Mouse (Mus musculus) midbrain, postnatal 0 days (tissue): ENCODE data around the gene Gm28047. TPM values are rescaled to one million over a fixed set of nuclear protein-coding genes. Genes with fewer than 3 reads are reported as not detected.

Experiments used
- ATAC-seq: fragments of 200-750 bp; cut with Nextera tagmentation; 2 replicates; pipeline ENCODE4 v1.8.0; 2017; ENCODE audit warnings: moderate number of reproducible peaks, mild to moderate bottlenecking, moderate TSS enrichment, moderate library complexity; ENCODE audit not compliant: low FRiP score
- DNase-seq: peaks from one replicate; pipeline ENCODE4 v3.0.0-alpha.2; 2015; ENCODE audit warnings: low spot score
- H3K27ac ChIP-seq: fragments of 300-500 bp; sonication (generic); 2 replicates; pipeline ENCODE4 v1.5.1; 2014; ENCODE audit warnings: low read depth, mild to moderate bottlenecking, low read length, mixed read lengths
- H3K27me3 ChIP-seq: fragments of 300-500 bp; sonication (generic); 2 replicates; pipeline ENCODE4 v1.6.1; 2014; ENCODE audit warnings: low read length, control low read depth, mixed read lengths; ENCODE audit not compliant: insufficient read depth
- H3K36me3 ChIP-seq: fragments of 300-500 bp; sonication (generic); 2 replicates; pipeline ENCODE4 v1.6.1; 2014; ENCODE audit warnings: low read length, control low read depth, mixed read lengths; ENCODE audit not compliant: insufficient read depth
- H3K4me1 ChIP-seq: fragments of 300-500 bp; sonication (generic); 2 replicates; pipeline ENCODE4 v1.6.1; 2014; ENCODE audit warnings: mild to moderate bottlenecking, control low read depth, antibody characterized with exemption, low read length, mixed read lengths; ENCODE audit not compliant: insufficient read depth
- H3K4me2 ChIP-seq: fragments of 300-500 bp; sonication (generic); 2 replicates; pipeline ENCODE4 v1.6.1; 2014; ENCODE audit warnings: low read depth, mild to moderate bottlenecking, low read length, mixed read lengths; ENCODE audit not compliant: poor library complexity, severe bottlenecking
- H3K4me3 ChIP-seq: fragments of 300-500 bp; sonication (generic); 2 replicates; pipeline ENCODE4 v1.5.1; 2014; ENCODE audit warnings: low read depth, mild to moderate bottlenecking, low read length, moderate library complexity
- H3K9ac ChIP-seq: fragments of 300-500 bp; sonication (generic); replicated peaks from 2 replicates; pipeline ENCODE4 v1.6.1; 2014; ENCODE audit warnings: mild to moderate bottlenecking, low read length, moderate library complexity, mixed read lengths; ENCODE audit not compliant: poor library complexity, severe bottlenecking
- H3K9me3 ChIP-seq: fragments of 300-500 bp; sonication (generic); 2 replicates; pipeline ENCODE4 v1.6.1; 2016; ENCODE audit warnings: low read length, control low read depth
- CTCF ChIP-seq: IDR thresholded peaks from 2 replicates; pipeline ENCODE4 v1.5.1; 2016; ENCODE audit warnings: antibody characterized with exemption, mild to moderate bottlenecking
- WGBS: fragments of 180-500 bp; shearing (Covaris S2); extraction: QIAGEN DNeasy Blood & Tissue Kit; methylation state at CpG from one replicate; pipeline ENCODE4 v1.1.7; 2014; 5-methylcytosine and 5-hydroxymethylcytosine counted together
- polyA plus RNA-seq: library from polyadenylated mRNA; unstranded; fragments of >200 nt; fragmentation: Nextera tagmentation; extraction: Ambion mirVana; gene quantifications from 2 replicates; pipeline ENCODE4 v1.2.1, GENCODE M21; 2015
- total RNA-seq: library from RNA; depleted of rRNA; stranded (reverse); fragments of >200 nt; gene quantifications from 2 replicates; pipeline ENCODE4 v1.2.3, GENCODE M21; 2014

The Gm28047 gene
- total and polyA plus RNA-seq, 2 experiments from 2014 or later: not detected

DNA sequence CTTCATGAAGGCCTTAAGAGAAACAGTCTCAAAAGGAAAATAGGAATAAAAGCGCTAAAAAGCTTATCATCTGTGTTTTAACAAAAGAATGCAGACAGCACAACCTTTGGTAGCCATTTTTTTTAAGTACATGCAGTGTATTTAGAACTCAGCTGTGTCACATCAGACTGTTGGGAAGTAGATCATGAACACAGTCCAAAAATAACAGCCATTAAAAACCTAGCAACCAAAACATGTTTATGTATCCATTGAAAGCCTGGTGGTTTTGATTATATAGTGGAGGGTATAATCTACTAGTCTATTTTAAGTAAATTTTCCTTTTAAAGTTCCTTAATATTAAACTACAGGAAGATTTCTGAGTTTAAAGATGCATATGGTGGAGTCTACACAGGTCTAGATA is 34.3 kb downstream of the Gm28047 start:
- 92% methylated on average over 1 of the region's 1 CpGs for WGBS
- no peaks in the 10 kb centered on the region for H3K27me3 ChIP-seq
- ATAC-seq: no peak
- H3K9ac ChIP-seq: no peak overlapping the region
- no peaks in the 10 kb centered on the region for H3K9me3 ChIP-seq
- no peak overlapping the region for H3K27ac ChIP-seq
- DNase-seq: no peak
- TF ChIP-seq CTCF: no peak
- peaks cover under 1% of the 10 kb centered on the region; the same call in 1 of the 2 replicates for H3K4me1 ChIP-seq
- no peaks in the 10 kb centered on the region for H3K36me3 ChIP-seq
- no peak overlapping the region for H3K4me3 ChIP-seq
- no peak overlapping the region for H3K4me2 ChIP-seq

DNA sequence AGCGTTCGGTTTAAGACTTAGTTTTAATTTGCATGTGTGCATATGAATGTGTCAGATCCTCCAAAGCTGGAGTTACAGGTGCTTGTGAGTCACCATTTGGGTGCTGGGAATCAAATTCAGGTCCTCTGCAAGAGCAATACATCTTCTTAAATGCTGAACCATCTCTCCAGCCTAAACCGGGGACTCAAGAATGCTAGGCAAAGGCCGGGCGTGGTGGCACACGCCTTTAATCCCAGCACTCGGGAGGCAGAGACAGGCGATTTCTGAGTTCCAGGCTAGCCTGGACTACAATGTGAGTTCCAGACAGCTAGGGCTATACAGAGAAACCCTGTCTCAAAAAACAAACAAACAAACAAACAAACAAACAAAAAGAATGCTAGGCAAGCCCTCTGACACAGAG is 35.0 kb downstream of the Gm28047 start:
- Histone ChIP-seq H3K4me3 (no peak overlapping the region), H3K36me3 (no peaks in the 10 kb centered on the region), H3K9ac (no peak overlapping the region), H3K27me3 (no peaks in the 10 kb centered on the region), H3K9me3 (no peaks in the 10 kb centered on the region), H3K4me2 (no peak overlapping the region), H3K4me1 (peaks cover 5% of the 10 kb centered on the region), H3K27ac (no peak overlapping the region)
- DNase-seq: no peak
- over 99% methylated on average over 8 of the region's 8 CpGs for WGBS
- ATAC-seq: no peak
- no peak for TF ChIP-seq CTCF

DNA sequence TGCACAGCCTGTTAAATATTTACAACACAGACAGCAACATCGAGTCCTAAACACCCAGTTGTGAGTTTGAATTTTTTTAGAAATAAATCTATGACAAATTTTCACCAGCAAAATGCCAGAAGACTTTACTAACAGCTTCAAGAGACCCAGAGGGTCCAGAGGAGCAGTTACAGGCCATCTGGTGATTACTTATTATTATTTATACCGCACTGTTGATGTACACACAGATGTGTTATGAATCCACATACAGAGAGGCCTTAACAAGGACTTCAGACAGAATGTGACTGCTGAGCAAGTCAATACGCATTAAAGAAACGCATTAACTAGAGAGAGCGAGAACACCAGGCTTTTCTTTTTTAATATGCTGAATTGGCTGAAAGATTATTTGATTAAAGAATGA is 39.4 kb downstream of the Gm28047 start:
- H3K9ac ChIP-seq: 0 out of 2 replicates have a peak overlapping the region, but pooled peaks have one; percentile 24
- no peaks in the 10 kb centered on the region for H3K9me3 ChIP-seq
- no peak overlapping the region for H3K4me2 ChIP-seq
- DNase-seq: no peak
- H3K27me3 ChIP-seq: no peaks in the 10 kb centered on the region
- no peak overlapping the region for H3K4me3 ChIP-seq
- ATAC-seq: no peak
- peaks cover 10% of the 10 kb centered on the region for H3K4me1 ChIP-seq
- no peaks in the 10 kb centered on the region for H3K36me3 ChIP-seq
- no peak for TF ChIP-seq CTCF
- 43% methylated on average over 5 of the region's 5 CpGs for WGBS
- peak overlapping the region; percentile 43 for H3K27ac ChIP-seq

DNA sequence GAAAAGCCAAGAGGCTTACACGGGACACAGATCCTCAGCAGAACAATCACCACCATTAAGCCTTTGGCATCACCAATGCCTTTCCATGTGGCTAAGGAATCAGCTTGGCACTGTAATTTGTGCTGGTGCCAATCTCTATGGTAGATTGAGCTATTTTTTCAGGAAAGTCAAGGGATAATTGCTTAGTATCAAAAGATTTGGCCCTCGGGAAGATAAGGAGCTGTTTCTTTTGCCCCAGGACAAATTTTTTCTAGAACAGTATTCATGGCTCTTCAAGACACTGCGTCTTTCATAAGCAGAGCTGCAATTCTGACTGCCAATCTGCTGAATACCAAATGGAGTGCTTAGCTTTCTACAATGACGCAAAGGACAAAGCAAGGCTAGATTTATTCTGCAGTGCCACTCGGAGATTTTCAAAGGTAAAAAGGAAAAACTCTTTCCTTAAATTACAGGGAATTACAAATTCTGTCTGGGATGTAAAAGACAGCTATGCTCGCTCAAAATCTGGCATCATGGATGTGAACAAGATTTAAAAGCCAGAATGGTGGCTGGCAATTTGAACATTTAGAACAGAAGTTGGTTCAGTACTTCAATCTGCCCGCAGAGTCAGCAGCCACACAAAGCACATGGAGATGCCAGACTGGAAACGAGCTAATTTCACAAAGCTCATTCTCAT is 41.0 kb downstream of the Gm28047 start:
- H3K4me2 ChIP-seq: 0 out of 2 replicates have a peak overlapping the region, but pooled peaks have one; percentile 1
- H3K27ac ChIP-seq: peak overlapping the region; percentile 84
- peaks cover 10% of the 10 kb centered on the region for H3K4me1 ChIP-seq
- H3K9me3 ChIP-seq: no peaks in the 10 kb centered on the region
- H3K4me3 ChIP-seq: no peak overlapping the region
- DNase-seq (peak; percentile 80), ATAC-seq (peak; percentile 70; the same call in 1 of the 2 replicates)
- WGBS: 21% methylated on average over 8 of the region's 8 CpGs
- no peaks in the 10 kb centered on the region for H3K27me3 ChIP-seq
- H3K36me3 ChIP-seq: no peaks in the 10 kb centered on the region
- H3K9ac ChIP-seq: no peak overlapping the region
- TF ChIP-seq CTCF: no peak

DNA sequence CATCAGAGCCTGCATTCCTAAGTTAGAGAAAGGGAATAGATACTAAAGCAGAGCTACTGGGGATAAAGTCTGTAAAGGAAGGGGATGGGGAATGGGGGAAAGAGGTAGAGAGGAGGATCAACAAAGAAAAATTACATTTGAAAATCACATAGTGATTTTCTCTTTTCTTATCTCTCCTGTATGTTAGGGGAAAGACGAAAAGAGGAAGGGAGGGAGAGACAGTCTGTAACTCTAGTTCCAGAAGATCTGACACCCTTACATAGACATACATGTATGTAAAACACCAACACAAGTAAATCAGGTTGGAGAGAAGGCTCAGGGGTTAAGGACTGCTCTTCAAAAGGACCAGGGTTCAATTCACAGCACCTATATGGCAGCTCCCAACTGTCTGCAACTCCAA is 43.7 kb downstream of the Gm28047 start:
- 80% methylated on average over 1 of the region's 1 CpGs for WGBS
- no peak for TF ChIP-seq CTCF
- H3K4me2 ChIP-seq: no peak overlapping the region

DNA sequence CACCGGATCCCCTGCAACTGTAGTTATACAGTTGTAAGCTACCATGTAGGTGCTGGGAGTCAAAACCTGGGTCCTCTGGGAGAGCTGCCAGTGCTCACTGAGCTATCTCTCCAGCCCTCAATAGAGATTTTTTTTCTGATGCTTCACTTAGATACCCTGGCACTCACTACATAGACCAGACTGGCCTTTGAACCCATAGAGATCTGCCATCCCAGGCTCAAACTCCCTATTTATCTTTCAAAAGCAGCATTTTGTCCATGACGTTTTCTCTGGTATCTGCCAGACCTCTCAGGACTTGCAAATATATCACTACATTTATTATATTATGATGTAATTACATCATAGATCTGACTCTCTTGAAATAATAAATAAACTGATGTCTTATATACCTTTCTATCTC is 46.5 kb downstream of the Gm28047 start:
- no peaks in the 10 kb centered on the region for H3K4me1 ChIP-seq
- ATAC-seq (no peak), DNase-seq (no peak)
- TF ChIP-seq CTCF: no peak
- H3K4me2 ChIP-seq: no peak overlapping the region
- H3K4me3 ChIP-seq: no peak overlapping the region
- H3K9me3 ChIP-seq: no peaks in the 10 kb centered on the region
- H3K27ac ChIP-seq: no peak overlapping the region
- WGBS: 99% methylated on average over 2 of the region's 2 CpGs
- no peaks in the 10 kb centered on the region for H3K27me3 ChIP-seq
- no peak overlapping the region for H3K9ac ChIP-seq
- H3K36me3 ChIP-seq: no peaks in the 10 kb centered on the region

More for the DNA sequence above, 43.7 kb downstream of the Gm28047 start:
- no peak overlapping the region for H3K27ac ChIP-seq
- no peak for ATAC-seq
- H3K27me3 ChIP-seq: no peaks in the 10 kb centered on the region
- no peak overlapping the region for H3K4me3 ChIP-seq
- H3K9ac ChIP-seq: no peak overlapping the region
- DNase-seq: no peak
- H3K4me1 ChIP-seq: peaks cover 10% of the 10 kb centered on the region
- H3K36me3 ChIP-seq: no peaks in the 10 kb centered on the region
- no peaks in the 10 kb centered on the region for H3K9me3 ChIP-seq
